Mouse (Mus musculus) brain, embryonic 18.5 days (tissue): ENCODE measurements around the gene Eci1.
A peak's percentile ranks its signal among the peaks of the same experiment; 100 is the strongest.

Experiments
- DNase-seq: peaks from one replicate; pipeline ENCODE4 v3.0.0-alpha.2; 2012; ENCODE audit warnings: low read depth, low spot score

The Eci1 gene

DNA sequence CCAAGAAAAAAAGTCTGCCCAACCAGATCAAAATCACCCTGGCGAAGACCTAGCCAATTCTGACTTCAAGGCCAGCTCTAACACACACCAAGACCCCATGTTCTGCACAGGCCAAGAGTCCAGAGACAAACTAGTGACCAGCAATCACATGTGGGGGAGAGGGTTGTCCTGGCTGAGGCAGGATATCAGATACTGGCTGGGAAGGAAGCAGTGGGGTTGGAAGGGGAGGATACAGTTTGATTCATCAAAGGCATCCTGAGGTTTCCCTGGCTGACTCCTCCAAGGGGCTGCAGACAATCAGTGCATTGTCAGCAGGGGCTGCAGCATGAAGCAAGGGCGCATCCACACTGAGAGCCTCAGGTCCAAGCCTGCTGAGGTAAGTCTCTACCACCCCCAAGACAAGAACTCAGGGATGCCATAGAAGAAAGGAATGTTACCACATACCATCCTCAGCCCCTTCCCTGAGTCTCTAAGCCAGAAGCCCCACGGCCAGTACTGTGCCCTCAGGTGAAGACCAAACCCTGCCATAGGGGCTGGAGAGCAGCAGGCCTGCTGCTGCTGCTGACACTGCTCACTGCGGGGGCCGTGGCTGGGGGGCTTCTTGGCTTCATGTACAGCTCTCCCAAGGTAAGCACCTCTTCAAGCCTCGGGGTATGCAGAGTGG is 47.3 kb downstream of the Eci1 start, which contains the start of gene Bricd5:
TSS of gene Bricd5 (plus strand) at position 273 of the 664 bp plus-strand sequence.
- DNase-seq, result no peak

DNA sequence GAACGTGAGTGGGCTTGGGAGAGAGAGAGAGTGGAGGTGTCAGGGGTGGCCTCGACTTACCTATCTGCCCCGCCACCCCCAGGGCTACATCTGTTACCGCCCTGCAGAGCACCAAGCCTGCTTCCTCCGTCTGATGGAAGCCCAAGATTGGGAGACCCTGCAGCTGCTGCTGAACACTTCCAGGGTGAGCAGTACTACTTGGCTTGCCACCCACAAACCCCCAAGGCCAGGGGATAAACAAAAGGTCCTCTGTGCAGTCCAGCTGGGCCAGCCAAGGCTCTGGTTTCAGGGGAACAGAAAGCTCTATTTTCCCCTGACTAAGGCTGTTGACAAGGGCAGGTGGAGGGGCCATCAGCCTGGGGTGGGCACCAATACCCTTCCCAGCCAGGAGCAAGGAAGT is 48.1 kb downstream of the Eci1 start:
- DNase-seq, result no peak

DNA sequence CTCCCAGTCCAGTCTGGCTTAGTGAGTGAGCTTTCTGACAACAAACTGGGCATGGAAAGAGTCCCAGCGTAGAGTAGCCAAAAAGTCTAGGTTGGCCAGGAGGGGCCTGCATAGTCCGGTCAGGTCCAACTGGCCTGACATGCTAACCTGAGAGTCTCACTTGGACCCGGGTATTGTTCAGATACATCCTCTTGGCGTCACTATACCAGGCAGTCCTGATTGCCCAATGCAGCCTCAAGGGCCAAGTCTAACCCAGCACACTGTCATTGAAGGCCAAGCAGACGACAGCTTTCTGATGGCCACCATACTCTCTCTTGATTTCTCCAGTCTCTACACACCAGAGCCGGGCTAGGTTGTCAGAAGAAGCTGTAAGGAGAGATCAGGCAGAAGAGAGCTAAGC is 49.1 kb downstream of the Eci1 start:
- DNase-seq, result no peak

DNA sequence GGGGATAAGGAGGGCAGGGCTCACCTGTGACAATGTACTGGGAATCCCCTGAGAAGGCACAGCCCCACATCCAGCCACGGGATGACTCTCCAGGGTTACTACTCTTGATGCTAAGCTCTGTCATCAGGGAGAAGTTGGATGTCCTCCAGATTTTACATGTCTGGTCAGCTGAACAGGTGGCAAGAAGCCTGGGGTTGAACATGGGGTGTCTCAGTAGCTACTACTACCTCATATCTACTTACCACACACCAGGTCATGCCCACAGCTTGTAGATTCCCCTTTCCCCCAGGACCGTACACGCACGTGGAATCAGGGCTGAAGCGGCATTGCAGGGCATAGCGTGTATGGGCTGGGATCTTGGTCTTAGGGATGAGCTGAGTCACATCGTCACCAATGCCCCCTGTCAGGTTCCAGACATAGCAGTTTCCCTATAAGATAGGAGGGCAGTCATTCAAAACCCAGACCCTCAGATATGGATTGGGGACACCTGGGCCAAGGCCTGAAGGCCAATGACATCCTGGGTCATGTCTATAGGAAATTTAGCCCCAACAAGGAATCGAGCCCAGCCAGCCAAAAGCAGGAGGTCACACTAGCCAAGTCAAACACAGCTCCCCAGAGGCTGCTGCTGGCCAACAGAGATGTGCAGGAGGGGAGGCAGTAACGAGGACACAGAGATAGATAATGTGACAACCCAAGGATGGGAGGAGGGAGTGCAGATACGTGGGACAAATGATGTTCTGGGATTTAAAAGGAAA is 49.8 kb downstream of the Eci1 start:
- DNase-seq, result no peak

DNA sequence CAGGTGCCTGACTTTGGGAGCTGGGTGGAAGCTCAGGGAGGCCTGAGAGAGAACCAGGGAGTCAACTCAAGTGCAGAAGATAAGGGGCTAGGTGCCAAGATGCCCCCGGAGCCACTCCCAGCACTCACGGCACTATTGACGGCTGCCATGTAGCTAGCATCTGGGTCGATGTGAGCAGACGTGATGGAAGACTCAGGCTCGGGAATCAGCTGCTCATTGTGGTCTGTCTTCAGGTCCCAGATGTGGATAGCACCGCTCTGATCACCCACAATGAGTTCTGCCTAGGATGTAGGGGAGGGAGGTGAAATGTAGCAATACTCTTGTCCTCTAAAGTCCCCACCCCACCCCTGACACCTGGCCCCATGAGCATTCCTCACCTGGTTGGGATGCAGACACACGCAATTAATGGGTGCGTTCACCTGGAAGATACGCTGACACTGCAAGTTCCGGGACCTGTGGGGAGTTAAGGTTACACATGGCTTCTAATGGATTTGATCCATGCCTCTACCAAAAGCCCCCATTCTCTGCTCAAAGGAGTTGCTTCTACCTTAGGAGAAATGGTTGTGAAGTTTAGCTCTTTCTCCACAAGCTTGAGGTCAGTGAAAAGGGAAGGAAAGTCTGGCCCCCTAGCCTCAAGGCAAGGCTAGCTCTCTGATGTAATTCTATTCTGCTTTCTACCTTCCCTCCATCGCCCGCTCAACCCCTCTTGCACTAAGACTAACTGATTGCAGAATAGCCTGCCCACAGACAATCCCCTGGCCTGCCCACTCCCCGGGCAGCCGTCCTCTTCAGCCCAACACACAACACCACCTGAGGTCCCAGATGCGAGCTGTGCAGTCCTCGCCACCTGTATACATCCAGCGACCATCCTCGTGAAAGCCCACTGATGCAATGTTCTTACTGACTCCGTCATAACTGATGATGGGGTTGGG is 50.9 kb downstream of the Eci1 start:
- DNase-seq, result no peak

DNA sequence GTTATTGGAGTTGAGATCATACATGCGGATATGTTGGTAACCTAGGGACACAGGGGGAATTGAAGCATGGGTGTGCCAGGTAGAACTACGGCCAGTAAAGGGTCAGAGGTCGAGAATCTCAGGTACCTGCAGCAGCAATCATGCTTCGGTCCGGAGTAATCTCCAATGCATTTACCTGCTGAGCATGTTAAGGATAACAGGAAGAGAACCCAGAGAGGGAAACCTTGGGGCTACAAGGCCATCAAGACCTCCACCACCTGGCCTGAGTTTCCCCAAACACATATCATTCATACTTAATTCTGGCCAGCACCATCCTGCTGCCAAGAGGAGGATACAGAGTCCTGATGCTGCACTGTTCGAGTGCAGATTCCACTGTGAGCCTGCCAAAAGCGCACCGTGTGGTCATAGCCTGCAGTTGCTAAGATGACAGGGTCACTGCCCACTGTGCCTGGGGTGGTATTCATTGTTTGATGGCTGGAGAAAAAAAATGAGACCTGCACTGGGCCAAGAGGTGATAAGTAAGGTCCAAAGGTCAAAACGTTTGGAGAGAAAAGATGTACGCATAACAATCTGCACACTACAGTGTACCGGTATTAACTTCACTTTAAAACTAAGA is 51.7 kb downstream of the Eci1 start:
- DNase-seq, result no peak

DNA sequence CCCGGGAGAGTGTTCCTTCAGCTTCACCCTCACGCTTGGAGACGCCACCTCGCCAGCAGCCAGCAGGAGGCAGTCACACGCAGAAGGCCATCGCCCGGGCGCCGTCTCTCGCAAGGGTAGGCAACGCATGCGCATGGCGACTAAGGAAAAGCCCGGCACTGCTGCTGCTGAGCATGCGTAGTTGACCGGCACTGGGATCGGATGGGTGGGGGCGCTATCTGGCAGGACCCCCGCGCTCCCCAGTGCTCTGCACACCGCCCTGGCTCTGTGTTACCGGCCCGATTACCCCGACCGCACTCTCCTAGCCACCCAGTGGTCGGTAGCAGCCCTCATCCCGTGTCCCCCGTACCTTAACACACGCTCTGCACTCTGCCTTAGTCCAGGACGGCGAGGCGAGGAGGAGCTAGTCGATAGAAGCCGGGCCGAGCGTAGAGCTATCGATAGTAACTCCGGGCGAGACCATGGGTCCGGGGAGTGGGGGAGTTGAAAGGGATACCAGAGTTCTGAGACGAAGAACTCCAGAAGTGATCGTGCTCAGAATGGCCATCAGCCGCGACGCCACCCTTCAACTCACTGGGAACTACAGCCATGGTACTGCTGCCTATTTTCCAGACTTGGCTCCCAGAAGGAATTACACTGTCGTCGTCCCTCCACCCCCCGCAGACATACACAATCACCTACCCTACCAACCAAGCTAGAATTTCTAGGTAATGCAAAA is 52.4 kb downstream of the Eci1 start, which contains the start of gene Mlst8:
TSS of gene Mlst8 (minus strand) at position 416 of the 718 bp plus-strand sequence.
- peak; percentile 89 for DNase-seq

DNA sequence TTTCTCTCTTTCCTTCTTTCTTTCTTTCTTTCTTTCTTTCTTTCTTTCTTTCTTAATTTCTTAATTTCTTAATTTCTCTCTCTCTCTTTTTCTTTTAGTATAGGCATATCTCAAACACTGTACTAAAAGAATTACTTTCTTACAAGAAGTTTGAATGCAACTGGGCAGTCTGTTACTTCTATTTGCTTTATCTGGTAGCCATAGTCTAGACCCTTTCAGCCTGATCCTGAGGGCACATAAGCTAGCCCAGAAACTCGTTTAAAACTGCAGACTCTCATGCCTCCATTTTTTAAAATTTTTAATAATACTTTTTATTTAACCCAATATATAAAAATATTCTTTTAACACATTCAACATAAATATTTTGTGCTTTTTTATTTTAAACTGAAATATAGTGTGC is 53.0 kb downstream of the Eci1 start:
- no peak for DNase-seq

DNA sequence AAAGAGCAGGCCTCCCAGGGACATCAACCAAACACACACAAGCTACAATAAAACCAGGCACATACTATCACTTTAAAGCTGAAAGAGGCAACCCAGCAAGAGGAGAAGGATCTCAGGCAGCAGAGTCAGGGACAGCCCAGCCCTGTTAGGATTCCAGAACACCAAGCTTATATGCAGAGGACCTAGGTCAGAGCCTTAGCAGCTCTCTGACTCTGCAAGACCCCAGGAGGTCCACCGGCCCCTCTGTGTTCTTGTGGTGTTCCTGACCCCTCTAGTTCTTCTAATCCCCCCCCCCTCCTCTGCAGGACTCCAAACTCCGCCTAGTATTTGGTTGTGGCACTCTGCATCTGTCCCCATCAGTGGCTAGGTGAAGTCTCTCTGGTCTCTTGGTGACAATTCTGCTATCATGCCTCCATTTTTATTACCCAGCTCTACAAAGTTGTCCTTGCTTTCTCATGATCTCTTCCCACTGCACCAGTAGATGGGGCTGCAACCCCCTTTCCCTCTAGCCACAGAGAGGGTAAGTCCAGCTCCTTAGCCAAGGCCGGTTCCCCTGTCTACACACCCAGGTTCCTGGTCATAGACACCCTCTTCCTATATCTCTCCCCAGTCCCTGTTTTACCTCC is 53.9 kb downstream of the Eci1 start:
- DNase-seq, result no peak

DNA sequence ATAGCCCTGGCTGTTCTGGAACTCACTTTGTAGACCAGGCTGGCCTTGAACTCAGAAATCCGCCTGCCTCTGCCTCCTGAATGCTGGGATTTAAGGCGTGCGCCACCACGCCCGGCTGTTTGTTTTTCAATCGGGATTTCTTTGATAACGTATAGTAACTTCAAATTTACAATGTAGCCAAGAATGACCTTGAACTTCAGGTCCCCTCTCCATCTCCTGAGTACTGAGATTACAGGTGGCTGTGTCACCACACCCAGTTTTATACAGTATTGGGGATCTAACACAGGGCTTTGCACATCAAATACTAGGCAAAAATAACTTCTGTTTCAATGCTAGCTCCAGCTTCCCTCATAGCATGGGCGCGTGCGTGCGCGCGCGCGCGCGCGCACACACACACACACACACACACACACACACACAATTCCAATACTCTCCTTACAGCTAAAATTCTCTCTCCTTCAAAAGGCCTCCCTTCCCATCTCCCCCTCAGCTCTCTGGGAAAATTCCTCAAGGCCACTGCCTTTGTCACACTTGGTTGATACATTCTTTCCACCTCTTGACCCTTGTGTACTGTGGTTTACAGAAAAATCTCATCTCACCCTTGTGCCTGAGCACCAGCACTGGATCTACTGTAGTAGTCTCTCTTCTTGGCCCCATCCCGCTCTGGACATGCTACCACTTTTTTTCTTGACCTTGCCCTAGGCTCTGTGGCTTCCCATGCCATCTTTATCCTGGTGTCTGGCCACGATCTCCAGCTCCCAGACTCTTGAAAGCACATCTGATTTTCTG is 54.8 kb downstream of the Eci1 start:
- no peak for DNase-seq

DNA sequence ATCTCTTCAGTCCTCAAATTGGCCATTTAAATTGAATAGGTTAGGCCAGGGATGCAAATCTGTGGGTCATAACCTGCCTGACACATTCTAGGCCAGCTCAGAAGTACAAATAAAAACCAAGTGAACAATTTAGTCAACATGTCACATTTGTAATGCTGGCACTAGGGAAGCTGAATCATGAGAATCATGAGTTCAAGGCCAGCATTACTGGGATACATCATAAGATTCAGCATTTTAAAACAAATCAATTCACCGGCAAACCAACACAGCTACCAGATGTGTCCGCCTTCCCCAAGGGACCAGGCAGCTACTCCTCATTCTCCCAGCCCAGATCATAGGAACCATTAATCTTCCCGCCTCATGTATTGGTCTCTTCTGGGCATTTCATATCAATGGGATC is 57.1 kb downstream of the Eci1 start:
- no peak for DNase-seq

DNA sequence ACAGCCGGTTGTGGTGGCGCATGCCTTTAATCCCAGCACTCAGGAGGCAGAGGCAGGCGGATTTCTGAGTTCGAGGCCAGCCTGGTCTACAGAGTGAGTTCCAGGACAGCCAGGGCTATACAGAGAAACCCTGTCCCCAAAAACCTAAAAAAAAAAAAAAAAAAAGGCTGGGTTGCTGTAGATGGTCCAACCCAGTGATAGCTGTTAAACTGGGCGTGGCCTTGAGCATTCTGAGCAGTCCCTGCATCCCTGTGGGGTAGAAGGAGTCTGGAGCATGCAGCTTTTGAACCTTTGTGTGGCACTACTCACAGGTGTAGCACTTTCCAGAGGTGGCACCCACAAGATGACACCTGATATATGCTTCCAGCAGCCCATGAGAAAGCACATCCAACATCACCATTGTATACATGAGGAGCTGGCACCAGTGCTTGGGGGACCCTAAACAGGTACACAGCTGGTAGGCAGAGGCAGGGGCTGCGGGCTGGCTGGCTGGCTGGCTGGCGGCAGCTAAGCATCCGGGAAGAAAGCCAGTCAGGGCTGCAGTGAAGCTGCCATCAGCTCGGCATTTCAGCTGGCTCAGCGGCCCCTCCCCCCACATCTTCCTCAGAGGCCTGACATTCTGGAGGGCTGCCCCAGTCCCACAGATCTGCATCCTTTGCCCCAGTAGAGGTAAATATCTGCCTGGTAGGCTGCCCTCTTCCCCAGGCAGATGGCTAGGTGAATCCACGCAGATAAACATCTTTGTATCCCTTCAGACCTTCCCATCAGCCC is 58.8 kb downstream of the Eci1 start:
- no peak for DNase-seq

DNA sequence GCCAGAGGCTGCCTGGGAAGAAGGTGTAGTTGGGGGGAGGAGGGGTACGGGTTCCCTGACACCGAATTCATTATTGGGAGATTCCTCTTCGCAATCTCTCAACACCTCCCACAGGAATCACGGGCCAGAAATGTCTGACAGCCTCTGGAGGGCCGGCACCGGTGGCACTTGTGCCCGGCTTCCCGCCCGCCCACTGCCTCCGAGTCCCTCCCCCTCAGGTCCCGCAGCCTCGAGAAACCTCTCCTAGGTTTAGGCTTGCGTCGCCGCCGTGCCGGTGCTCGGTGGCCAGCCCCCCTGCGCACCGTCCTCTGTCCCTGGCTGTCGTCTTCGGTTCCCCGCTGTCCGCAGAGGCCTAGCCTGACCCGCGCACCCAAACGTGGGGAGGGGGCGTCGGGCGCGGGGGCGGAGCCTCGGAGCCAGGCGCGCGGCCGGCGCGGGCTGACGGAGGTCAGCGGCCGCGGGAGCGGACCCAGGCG is 61.8 kb downstream of the Eci1 start, which contains the start of gene Caskin1:
TSS of gene Caskin1 (plus strand) at position 416 of the 476 bp plus-strand sequence.
- DNase-seq, result no peak

DNA sequence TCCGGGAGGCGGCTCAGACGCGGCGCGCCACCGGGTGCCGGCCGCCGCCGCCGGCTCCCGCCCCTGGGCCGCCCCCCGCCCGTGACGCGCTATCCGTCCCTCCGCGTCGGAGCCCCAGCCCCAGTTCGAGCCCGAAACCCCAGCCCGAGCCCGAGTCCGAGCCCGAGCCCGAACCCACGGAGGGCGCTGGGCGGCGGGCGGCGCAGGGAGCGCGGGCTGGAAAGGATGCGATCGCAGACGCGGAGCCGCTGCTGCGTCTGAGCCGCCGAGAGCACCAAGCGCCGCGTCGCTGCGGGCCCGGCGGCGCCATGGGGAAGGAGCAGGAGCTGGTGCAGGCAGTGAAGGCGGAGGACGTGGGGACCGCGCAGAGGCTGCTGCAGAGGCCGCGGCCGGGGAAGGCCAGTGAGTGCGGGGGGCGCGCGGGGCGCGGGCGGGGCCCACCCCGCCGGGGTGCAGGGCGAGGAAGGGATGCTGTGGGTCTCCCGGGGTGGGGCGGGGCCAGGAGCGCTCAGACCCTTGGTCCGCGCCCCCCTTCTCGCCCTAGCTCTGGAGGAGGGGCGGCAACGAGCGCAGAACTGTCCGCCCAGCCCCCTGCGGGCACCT is 62.3 kb downstream of the Eci1 start:
- no peak for DNase-seq
